Mouse (Mus musculus): Measurements from ENCODE around the gene Ackr3.

Ackr3 gene

DNA sequence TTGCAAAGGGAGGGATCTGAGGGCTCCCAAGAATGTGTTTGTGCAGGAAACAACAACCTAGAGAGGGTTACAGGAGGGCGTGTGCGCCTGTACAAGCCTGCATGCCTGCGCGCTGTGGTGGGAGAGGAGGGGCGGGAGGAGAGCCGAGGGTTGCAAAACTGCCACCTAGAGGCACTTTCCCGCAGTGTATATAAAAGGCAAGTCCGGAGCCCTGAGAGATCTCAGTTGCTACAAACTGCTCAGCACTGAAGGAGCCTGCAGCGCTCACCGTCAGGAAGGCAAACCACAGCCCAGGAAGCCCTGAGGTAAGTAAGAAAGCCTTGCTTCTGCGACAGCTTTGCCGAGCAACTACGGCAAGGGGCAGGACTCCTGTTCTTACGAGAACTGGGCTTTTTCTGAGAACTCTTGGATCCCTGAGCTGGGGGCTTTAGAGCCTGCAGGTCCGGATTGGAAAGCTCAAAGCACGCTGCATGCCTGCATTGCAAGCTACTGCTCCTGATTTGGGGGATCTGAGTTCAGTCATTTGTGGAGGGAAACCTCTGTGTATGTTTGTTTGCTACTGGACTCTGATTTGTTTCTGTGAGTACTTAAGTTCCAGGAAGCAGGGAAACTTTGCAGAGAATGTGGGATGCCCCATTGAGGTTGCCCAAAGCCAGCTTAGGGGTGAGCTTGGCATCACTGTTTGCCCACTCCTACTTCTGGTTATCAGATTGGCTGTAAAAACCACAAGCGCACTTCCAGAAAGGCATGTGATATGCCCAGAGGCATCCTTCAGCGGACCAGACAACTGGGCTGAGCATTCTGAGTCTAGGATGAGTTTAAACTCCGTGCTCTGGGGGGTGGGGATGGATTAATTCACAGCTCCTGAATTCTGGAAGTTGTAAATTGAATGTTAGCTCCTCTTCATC, at the start of gene Ackr3:
Gene Ackr3 (plus strand): TSS at position 198 of the 908 bp plus-strand sequence.
- DNase-seq (ENCODE audit: low spot score in 2 of 2), result peak; percentile 49 to 69

DNA sequence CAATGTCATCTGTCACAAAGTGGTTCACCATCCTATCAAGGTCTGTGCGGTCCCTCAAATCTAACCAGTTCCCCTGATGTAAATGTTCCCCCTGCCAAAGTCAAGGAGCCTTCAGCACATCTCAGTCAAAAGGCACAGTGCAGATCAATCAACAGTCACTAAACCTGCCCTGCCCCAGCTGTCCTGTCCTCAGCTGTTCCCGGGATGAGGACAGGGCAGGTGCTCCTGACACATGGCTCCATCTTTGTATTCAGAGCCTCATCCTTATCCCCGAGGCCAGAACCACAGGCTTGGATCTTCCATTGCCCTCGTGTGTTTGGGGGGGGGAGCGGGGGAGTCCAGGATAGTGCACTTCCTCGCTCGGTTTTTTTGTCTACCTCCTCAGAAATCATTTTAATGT, 47.2 kb upstream of the Ackr3 start:
- DNase-seq (ENCODE audit: low spot score in 2 of 2), result no peak

DNA sequence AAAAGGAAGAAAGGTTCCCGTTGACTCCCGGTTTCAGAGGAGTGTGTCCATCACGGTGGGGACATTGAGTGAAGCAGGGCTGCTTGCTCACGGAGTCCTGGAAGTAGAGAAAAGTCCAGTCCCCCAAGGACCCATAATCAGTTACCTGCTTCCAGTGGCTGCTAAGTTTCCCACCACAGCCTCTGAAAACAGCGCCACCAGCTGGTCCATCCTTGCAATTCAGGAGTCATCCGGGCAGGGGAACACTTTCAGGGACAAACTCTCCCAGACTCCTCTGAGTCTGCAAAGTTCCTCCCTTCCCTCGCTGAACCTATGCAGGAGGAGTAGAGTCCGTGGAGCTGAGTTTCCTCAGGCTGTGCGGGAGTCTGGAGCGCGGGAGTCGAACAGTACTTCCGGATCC, 43.9 kb upstream of the Ackr3 start:
- DNase-seq (ENCODE audit: low spot score in 2 of 2), result no peak

DNA sequence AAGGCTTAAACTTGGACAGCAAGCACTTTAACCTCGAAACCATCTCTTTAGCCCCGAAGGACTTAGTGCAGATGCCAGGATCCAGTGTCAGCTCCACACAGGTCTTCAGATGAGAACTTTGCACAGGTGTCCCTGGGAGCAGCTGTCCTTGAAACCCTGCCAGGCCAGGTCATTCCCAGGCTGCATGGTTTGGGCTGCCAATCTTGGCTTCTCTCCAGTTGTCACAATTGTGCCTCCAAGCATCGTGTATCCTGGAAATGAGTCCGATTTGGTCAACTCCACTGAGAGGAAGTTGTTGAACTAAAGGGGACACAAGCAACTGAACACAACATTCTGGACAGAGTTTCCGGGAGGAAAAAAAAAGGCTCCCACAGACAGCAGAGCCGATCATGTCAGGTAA, 42.2 kb upstream of the Ackr3 start:
- DNase-seq (ENCODE audit: low spot score in 2 of 2), result no peak

DNA sequence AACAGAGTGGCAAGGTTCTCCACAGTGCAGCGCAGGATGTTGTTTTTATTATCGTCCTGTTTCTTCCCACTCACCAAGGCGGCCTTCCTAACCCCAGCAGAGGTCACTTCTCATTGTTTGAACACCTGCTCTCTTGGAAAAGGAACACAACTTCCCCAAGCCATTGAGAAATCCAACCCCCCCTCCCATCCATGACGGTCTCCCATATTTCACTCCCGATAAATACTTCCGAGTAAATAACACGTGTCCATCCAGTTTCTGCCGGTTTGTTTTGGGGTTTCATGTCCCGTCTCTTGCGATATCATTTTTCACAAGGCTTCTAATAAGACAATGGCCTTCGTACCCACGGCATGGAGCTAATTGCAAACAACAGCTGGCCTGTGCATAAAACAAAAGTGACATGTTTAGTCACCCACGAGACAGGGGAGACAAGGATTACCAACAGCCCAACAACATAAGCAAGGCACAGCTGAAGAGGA, 41.4 kb upstream of the Ackr3 start:
- DNase-seq (ENCODE audit: low spot score in 2 of 2), result no peak

DNA sequence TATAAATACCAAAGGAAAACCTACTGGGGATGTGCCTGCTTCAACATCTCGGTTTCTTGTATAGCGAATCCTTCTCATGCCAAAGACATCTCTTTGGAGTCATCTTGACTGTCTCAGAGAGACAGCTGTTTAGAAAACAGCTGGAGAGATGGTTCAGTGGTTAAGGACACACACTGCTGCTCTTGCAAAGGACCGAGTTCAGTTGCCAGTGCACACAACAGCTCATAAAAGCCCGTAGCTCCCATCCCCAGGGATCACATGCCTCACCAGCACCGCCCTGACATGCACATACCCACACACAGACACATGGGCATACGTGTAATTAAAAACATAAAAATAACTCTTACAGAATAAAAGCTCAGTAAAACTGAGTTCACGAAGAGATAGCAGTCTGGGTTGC, 40.6 kb upstream of the Ackr3 start:
- no peak for DNase-seq (ENCODE audit: low spot score in 2 of 2)

DNA sequence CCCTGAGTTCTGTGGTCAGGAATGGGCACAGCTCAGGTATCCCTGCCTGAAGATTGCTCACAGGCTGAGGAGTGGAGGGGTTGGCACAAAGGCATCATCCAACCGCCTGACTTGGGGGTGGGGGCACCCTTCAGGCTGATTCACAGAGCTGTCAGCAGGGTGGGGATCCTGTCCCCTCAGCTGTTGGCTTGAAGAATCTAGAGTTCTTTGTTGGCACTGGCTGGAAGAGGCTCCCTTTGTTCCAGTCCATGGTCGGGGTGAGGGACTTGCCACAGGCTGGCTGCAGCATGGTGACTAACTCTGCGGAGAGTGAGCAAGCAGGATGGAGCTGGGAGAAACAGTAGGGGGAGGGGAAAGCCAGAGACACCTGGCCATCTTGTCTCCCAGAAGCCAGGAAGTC, 39.5 kb upstream of the Ackr3 start:
- DNase-seq (ENCODE audit: low spot score in 2 of 2), result no peak

DNA sequence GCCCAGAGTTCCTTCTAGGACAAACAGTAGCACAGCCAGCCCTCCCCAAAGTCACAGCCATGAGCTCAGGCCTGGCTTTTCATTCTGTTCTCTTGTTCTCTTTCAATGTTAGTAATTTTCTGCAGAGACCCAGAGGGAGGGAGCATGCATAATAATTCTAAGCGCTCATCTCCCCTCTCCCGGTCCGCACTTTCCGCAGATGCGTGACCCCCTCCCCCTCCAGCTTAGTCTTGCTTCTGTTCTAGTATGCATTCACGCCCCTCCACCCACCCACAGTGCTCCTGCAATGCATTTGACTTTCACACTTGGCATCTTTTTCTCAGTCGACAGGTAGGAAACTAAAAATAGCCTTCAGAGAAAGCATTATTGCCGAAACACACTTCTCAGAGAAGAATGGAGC, 29.4 kb upstream of the Ackr3 start:
- no peak for DNase-seq (ENCODE audit: low spot score in 2 of 2)

DNA sequence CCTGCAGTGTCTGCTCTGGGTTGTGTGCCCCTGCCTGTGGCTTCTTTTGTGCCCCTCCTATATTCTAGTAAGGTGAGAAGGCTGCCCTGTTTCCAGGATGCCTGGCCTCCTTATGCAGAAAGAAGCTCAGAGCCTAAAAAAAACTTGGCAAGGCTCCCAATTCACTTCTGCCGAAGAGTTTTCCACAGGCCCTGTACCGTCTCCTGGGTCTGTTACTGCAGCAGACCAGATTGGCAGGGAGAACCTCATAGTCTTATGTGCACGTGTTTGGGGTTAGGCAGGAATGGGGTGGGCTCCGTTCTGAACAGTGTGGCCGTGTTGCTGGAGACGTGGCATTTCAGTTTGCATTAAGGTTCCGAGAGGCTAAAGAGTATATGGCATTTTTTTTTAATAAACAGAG, 27.6 kb upstream of the Ackr3 start:
- no peak for DNase-seq (ENCODE audit: low spot score in 2 of 2)

DNA sequence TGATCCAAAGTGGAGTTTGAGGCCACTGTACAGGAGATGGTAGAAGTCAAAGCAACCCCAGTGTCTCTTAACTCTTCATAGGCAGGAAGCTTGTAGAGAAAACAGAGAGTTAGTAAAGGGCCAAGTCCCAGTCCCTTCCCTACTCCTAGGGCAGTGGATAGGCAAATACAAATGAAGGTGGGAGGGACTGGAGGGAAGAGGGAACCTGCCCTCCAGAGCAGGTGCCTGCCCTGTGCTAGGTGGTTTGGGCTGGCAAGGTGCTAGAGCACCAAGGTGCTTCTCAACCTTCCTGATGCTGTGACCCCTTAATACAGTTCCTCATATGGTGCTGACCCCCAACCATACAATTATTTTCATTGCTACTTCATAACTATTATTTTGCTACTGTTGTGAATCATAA, 26.2 kb upstream of the Ackr3 start:
- DNase-seq (ENCODE audit: low spot score in 2 of 2), result no peak

DNA sequence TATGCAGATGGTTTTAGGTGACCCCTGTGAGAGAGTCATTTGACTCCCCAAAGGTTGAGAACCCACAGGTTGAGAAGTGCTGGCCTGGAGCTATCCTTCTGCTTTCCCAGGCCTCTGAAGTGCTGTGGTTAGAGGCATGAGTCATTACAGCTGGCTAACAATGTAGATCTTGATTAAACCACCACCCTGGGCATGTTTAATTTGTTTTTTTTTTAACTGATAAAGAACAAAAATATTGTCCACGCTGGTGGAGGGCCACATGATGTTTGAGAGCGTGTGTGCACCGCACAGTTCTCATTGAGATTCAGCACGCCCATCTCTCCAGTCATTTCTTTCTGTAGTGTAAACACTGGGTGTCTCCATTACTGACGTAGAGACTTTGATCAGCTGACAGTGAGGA, 25.8 kb upstream of the Ackr3 start:
- no peak for DNase-seq (ENCODE audit: low spot score in 2 of 2)

DNA sequence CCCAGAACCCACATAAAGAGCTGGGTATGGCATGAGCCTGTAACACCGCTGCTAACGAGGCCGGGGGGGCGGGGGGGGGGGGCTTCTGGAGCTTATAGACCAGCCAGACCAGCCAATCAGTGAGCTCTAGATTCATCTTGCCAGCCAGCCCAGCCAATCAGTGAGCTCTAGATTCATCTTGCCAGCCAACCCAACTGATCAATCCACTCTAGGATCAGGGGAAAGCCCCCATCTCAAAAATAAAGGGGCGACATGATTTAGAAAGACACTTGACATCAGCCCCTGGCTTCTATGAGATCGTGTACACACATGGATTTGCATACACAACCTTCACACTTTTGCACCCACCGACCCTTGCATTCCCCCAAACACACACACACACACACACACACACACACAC, 23.3 kb upstream of the Ackr3 start:
- no peak for DNase-seq (ENCODE audit: low spot score in 2 of 2)

DNA sequence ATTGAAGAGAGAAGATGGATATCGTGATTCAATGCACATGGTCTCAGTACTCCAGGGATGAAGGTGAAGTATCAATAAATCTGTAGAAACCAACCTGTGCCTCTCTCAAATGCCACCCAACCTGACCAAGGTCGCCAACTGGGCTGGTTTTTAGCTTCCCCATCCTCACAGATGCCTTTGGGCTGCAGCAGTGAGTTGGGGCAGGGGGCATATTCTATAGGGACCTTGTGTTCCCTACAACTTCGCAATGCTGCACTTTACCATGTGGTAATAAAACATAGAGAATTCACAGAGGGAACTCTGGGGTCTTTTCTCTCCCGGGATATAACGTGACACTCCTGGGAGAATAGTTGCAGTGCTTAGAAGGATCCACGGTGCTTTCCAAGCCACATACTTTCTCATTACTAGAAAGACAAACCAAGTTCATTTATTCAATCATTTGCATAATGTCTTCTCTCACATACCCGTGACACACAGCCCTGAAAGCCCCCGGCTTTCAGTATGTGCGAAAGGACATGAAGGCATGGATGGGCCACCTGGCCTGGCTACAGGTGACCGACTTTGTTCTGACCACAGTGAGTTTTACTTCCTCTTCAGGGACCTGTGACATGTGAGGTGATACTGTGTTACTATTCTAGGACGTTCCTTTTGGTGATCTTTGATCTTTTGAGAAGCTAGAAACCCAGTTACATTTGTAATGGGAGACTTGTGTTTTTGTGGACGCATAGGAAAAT, 22.6 kb upstream of the Ackr3 start:
- no peak for DNase-seq (ENCODE audit: low spot score in 2 of 2)

DNA sequence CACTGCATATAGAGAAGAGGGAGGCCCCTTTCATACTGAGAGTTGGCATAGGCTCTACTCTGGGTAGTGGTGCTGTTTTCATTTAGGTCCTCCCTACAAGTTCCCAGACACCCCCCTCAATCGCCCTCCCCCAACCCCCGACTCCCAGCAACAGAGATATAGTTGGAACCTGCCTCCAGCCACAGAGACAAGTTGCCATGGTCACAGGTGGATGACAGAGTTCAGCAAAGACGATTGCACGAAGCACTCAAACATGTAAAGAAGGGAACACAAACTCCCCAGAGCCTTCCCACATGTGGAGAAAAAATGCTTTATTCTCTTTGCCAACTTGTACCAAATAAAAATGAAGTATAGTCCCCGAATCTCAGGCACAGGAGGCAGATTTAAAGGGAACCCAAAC, 21.3 kb upstream of the Ackr3 start:
- no peak for DNase-seq (ENCODE audit: low spot score in 2 of 2)

DNA sequence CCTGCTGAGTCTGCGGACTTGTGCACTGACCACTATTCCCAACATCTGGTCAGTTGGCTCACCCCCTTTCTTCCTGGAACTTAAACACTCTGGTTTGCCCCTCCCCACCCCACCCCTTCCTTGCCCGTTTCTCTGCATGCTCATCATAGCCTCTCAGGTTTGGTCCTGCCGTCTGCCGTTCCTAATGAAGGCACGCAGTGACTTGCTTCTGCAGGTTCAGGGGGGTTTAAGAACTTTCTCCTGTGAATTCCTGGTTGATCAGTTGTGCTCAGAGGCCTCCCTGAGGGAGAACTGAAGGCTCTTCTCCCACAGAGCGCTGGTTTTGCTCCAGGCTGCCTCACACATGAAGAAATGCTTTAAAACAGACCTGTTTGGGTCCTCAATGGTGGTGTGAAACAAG, 20.2 kb upstream of the Ackr3 start:
- DNase-seq (ENCODE audit: low spot score in 2 of 2), result no peak

DNA sequence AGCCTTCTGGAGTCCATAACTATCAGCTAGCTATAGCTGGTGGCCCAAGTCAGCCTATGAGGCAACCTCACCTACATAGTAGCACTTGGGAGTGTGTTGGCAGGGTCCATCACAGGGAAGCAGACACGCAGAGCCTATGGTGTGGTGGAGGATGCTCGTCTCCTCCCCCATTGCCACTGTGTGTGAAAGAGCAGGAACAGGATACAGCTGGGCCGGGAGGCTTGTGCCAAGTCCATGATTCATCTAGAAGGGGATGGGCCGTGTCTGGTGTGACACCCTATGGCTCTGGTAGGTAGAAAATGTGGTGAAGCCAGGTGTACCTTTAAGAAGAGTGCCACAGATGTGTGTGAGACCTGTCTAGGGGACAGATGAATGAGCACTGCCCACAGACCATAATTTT, 17.6 kb upstream of the Ackr3 start:
- DNase-seq (ENCODE audit: low spot score in 2 of 2), result no peak

DNA sequence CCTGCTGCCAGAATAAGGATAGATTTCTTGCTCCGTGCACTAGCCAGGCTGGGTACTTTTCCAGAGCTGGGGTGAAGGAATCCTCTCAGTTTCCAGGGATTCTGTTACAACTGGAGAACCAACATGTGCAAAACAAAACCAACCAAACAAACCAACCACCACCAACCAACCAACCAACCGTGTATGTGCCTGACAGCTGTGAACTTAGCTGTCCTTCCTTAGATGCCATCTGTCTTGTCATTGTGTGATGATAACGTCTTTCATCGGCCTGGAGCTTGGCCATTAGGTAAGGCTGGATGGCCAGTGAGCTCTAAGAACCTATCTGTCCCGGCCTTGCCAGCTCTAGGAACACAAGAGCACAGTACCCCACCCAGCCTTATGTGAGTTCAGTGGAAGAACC, 16.9 kb upstream of the Ackr3 start:
- DNase-seq (ENCODE audit: low spot score in 2 of 2), result no peak

DNA sequence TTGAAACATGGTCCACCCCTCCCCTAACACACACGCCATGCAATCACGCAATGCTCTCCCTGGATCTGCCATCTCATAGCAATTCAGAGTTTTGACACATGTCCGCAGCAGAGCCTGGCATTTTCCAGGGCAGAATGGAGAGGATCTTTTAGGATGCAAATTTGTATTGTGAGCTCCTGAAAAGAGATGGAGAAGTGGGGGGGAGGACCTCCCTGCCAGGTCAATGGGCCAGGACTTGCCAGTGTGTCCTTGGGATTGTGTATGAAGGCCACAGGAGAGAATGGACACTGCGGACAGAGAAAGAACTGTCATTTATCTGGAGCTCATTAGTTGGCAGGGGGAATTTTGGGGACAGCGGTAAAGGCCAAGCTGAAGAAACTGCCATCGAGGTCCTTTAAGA, 14.7 kb upstream of the Ackr3 start:
- DNase-seq (ENCODE audit: low spot score in 2 of 2), result no peak

DNA sequence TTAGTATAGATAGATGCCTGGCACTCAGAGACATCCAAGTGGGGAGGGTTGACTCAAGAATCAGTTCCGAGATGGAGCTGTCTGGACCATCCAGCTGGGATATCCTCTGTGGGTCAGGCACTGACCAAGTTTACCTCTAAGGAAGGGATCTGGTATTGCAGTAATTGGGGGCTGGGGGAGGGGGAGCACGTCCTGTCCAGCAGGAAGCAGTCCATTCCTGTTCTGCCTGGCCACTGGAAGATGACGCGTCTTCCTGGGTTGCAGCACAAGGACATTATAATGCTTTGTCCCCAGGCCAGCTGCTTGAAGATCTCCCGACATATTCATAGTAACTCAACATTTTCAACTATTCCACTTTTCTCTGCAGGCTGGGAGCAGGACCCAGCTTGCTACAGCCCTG, 2.5 kb upstream of the Ackr3 start:
- no peak for DNase-seq (ENCODE audit: low spot score in 2 of 2)

DNA sequence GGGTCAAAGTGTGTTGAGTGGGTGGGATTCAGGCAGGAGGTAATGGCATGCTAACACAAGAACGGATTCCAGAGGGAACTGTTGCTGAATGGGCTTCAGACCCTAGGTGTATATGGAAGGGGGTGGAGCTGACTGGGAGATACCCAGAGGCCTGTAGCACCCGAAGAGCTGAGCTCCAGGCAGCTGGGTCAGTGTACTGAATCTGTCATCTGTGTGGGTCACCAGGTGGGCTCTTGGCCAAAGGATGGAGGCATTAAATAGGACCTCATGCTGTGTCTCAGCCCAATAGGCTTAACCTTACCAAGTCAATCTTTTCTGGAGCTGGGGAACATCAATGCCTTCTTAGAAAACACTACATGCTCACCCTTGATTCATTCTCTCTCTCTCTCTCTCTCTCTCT, 2.1 kb upstream of the Ackr3 start:
- DNase-seq (ENCODE audit: low spot score in 2 of 2), result no peak

DNA sequence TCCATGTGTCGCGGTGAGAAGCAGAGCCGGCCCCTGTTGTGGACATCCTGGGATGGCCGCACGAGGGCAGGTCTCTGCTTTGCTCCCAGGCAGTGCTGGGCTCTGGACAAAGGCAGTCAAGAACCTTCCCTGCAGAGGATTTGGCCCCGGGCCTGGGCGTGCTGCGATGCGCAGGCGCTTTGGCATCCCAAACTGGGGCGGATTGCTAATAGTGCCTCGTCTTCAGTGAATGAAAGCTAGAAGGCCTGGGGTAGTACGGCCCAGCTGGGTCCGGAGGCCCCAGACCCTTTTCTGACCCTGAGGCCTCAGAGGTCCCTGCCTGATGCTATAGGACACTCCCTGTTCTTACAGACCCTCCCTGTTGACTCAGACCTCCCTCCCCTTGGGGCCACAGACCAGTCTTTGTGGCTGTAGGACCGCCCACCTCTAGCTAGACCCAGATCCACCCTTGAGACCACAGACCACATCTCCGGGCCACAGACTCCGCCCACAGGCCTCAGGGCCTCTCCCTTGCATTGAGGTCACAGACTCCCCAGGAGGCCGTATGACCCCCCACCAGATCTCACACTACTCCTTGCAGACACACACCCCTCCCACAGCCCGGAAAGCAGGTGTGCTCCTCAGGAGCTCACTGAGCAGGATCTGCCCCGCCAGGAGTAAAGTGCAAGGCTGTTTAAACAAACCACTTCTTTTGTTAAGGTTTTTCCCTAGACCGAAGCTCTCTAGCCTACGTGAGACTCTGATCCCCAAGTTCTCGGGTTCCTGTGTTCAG, 1.4 kb upstream of the Ackr3 start:
- no peak for DNase-seq (ENCODE audit: low spot score in 2 of 2)

DNA sequence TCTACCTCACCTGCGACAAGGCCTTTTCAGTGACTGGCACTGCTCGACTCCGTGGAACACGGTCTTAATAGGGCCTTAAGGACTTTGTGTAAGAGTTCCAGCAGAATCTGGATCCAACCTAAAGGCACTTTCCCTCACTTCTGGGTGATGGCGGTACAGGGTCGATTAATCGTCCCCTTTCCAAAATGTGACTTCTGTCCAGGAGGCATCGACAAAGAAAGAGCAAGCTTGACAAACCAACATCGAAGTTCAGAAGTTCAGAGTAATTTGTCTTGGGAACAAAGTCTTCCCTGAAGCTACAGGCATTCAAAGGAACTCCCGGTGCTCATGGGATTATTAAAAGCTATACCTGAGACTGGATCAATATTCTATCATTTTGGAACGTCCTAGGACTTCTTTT, 439 bp upstream of the Ackr3 start:
- no peak for DNase-seq (ENCODE audit: low spot score in 2 of 2)

Measured in right cerebral cortex, postnatal 36 days (tissue).